Mouse (Mus musculus) monocyte, adult 5-6 weeks (primary cell): ENCODE measurements at regions not wholly inside any gene's neighbourhood (a gene's known extent, or its start where the extent isn't known, plus 50 kb on each side); places are given as distances from the start of the nearest gene placed in this dataset.

Experiments used
- ATAC-seq: fragments of 153-309, 156-312 bp; replicated peaks from 2 replicates; pipeline ENCODE4 v1.8.0; 2017; ENCODE audit warnings: mild to moderate bottlenecking; ENCODE audit not compliant: low TSS enrichment, insufficient number of reproducible peaks, severe bottlenecking, poor library complexity, low FRiP score

DNA sequence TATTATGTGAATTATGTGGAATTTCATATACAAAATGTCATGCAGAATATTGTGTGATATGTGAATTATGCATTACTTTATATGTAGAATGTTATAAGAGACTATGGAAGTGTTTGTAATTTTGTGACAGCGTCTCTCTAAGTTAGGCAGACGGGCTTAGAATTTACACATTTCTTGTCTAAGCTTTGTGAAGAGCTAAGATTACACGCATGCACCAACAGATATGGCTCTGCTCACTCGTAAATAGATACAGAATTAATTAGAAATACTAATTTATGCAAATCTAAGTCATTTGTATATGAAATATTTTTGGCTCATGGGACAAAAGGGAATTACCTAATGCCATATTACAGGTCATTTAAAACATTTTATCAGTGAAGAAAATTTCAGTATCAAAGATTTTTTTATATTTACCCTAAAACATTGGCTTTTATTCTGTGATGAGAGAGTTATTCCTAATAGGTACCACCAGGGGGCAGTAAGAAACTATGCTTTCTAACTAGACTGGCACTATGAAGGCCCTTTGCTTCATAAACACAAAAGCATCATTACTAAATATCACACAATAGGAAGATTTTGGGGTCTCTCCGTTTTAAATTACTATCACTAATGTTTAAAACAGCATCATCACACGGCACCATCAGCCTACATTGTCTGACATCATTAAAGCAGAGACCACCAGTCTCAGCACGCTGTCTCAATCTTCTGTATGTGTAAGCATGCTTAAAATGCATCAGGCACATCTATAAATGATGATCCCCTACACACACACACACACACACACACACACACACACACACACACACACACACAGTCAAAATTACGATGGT, 203.8 kb upstream of the Chl1 start:
- ATAC-seq = peak; percentile 63

GRCm38 (mm10) chr6:103307250-103307580, 203.2 kb upstream of the Chl1 start:
- no peak for ATAC-seq

- no peak for ATAC-seq
These were observed 198.2 kb upstream of the Chl1 start for GRCm38 (mm10) chr6:103312149-103312548.

DNA sequence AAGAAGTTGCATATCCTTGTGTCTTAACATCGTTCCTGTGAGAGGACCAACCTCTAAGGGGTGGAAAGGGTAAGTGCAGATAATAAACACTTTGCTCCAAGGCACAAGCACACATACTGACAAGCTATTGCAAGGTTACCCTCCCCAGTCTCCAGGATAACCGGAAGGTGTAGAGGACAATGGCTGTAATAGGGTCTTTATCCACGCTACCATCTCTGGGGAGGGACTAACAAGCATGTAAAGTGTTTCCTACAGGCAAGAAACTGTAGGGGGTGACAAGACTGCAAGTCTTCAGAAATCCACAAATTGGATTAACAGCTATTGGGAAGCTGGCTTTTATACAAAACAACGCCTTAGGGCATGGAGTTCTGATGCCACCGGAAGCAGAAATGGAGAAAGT, 197.5 kb upstream of the Chl1 start:
- no peak for ATAC-seq

- ATAC-seq = no peak
These were observed 192.3 kb upstream of the Chl1 start for GRCm38 (mm10) chr6:103318081-103318480.

DNA sequence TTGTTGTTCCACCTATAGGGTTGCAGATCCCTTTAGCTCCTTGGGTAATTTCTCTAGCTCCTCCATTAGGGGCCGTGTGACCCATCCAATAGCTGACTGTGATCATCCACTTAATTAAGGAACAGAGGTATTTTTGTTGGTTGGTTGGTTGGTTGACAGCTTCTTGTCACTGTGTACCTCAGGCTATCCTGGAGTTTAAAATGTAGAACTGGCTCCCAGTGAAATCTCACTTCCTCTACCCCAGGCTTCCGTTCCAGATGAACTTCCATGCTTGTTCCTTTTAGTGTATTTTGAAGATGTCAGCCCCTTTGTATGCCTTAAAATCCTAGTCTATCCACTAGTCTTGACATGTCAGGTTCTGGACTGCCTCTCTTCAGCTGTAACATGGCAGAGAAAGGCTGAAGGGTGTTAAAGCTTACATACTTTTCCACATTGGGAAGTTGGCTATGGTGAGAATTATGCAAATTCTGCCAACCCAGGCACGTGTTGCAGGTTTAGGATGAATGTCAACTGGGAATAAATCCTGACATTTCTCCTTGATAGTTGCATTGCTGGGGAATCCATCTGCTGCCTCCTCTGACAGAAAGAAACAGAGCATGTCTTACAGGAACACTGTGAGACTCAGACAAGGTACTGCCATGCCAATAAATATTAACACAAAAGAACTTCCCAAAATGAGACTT, 191.6 kb upstream of the Chl1 start:
- ATAC-seq = no peak

GRCm38 (mm10) chr6:103319964-103320363, 190.4 kb upstream of the Chl1 start:
- no peak for ATAC-seq

DNA sequence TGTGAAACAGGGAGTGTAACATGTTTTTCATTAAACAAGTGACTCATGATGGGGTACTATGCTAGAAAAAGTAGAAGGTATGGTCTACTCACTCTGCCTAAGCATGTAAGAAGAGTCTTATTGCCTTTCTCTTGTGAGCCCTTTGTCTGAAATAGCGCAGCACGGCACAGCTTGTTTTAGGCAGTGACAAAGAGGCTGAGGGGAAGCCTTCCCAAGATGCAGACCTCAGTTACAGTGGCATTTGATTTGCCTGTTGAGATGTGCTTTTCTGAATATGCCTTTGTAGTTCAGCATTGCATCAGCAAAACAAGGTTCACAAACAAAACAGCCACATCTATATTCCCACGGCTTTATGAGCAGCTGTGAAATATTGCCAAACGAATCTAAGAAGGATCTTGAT, 189.8 kb upstream of the Chl1 start:
- ATAC-seq = no peak

GRCm38 (mm10) chr6:103321058-103321457, 189.3 kb upstream of the Chl1 start:
- ATAC-seq = no peak

DNA sequence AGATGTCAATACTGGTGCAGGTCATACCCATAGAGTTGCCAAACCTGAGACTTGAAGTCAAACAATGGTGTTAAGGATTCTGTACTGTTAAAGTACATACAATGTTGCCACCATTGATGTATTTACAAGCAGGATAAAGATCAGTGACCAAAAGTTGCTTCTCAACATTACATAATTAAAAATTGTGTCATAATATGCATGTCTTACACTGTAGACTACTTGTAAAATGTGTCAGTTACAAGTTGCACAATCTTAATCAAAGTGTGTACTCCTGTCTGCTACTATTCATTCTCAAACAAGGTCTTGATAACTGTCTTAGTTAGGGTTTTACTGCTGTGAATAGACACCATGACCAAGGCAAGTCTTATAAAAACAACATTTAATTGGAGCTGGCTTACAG, 187.9 kb upstream of the Chl1 start:
- ATAC-seq = no peak

- ATAC-seq = no peak
These were observed 174.7 kb upstream of the Chl1 start for GRCm38 (mm10) chr6:103335683-103336082.

DNA sequence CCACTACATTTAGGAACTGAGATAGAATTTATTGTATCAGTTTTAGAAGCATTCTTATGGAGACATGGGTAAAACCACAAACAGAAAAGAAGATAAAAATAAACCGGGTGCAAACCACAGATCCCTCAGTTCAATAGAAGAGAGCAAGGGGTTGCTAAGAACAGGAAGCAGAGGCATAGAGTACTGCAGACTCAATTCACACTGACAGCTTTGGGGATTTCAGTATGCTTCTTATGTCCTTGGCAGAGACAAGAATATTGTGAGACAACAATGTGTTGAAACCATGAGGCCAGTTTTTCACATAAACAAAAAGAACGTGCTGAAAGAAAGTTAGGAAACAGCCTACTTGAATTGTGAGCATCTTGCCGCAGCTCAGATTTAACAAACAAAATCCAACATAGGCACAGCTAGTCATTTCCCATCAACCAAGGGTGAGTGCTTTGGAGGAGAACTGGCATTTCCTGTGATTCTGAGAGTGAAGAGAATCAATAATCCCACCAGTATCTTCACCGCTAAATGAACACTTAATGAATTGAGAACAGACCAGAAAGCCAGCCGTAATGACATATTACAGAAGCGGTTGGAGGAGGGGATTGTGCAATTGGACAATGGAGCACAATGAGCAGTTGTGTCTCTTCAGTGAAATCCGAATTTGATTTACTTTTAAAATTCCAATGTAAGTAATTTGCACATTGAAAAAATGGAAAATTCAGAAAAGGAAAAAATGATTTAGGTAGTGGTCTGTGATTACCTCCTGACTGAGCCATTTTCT, 170.2 kb upstream of the Chl1 start:
- 0 out of 2 replicates have a peak, but pooled peaks have one; percentile 53 for ATAC-seq

DNA sequence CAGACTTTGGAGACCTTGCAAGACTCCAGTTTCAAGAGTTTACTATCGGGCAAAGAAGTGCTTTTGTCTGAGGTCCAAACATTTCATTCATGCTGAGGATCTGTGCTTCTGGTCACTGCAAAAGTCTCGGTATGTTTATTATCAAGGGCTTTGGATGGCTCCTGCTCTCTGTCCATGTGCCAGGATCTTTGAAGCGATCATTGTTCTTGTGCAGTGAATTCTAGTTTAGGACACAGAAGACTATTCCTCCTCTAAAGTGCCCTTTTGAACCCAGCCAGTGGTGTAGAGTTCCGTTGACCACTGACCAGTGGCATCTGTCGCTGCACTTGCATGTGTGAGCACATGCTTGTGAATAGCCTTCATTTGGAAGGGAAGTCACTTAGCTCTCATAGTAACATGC, 166.9 kb upstream of the Chl1 start:
- no peak for ATAC-seq

DNA sequence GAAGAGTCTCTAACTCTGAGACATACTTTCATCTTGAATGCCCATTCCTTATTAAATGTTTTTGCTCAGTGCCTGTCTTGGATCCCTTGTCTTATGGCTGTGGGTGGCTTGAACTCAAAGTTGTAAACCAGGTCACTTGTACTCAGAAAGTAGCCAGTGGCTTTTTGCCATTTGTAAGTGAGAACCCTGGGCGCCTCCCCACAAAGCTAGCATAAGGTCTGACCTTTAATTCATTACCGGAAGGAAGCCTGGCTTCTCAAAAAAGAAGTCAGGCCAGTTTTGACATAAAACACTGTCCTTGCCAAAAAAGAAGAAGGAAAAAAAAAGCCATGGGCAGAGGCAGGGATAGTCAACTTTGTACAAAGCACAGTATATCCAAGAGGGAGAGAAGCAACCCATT, 166.0 kb upstream of the Chl1 start:
- peak; percentile 52; the same call in 1 of the 2 replicates for ATAC-seq

DNA sequence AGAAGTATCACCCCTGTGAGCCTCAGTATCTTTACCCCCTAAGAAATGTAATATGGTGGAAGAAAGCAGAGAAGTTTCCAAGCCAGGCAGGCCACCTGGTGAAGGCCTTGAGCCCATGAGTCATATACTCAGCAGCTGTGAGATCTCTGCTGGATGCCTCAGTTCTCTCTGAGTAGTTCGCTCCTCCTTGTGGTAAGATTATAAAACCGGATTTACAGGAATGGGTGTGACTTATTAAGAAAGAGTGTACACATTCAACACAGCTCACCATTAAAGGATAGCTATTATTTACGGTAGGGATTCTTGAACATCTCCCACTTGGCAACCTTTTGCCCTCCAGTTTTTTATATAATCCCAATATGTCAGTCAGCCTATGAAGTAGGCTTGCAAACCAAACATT, 165.2 kb upstream of the Chl1 start:
- ATAC-seq = peak; percentile 57

- ATAC-seq = no peak
These were observed 157.8 kb upstream of the Chl1 start for GRCm38 (mm10) chr6:103352405-103353124.

DNA sequence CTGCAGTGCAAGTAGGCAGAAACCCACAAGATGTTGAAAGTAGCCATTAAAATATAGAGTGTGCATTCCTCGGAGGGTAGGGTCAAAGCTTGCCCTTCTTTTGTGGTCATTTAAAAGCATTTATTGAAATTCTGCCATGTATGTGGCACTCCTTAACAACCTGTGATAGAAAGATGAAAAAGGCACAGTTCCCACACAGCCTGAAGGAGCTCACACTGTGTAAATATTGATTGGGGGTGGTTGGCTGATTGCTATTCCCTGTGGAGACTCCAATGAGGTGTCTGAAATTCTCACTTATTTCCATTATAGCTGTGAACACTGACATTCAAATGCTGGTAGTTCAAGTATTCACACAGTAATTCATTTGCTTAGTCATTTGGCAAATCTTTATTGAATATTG, 157.0 kb upstream of the Chl1 start:
- ATAC-seq = no peak

DNA sequence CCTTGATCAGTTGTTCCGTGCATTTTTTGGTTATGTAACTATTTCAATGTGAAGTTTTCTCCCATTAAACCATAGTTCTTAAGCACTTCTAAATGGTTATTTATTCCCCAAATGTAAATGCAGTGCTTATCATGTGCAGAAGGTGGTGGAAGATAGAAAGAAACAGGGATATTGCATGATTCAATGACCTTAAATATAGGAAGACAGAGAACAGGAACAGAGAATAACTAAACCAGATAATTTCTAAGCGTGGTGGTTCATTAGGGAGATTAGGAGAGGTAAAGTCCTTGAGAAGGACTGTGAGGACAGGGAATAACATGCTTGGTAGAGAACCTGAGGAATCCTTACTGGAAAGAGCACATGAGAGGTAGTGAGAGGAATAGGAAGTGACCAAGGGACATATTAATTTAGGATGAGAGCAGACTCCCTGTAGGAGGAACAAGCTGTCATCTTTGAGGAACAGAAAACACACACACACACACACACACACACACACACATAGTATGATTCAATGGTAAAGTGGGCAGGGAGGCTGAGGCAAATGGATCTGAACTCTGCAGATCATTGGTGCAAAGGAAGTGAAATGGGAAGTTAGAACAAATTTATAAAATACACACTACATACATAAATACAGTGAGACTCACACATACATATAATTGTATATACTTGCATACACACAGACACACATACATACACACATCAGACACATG, 143.4 kb upstream of the Chl1 start:
- ATAC-seq = peak; percentile 85
